Mouse (Mus musculus) T-cell, adult 2 months (primary cell): Measurements from ENCODE around the gene Ldhb.
A peak's percentile ranks its signal among the peaks of the same experiment; 100 is the strongest.
"Not testable (repeated sequence)": the region's sequence is repeated elsewhere in the genome, so short reads cannot be mapped to it uniquely, and the experiment has no call there.

Experiments
- DNase-seq: peaks from one replicate; pipeline ENCODE4 v3.0.0; 2022; ENCODE audit warnings: low spot score

Ldhb gene

GRCm38 (mm10) chr6:142512902-142513301, 5.1 kb upstream of the Ldhb start:
- DNase-seq = no peak

- DNase-seq = no peak
These were observed 3.9 kb upstream of the Ldhb start for GRCm38 (mm10) chr6:142511516-142512135.

- DNase-seq = no peak
These were observed 906 bp upstream of the Ldhb start for GRCm38 (mm10) chr6:142508663-142509062.

- DNase-seq = no peak
These were observed 548 bp downstream of the Ldhb start for GRCm38 (mm10) chr6:142507033-142507784.

GRCm38 (mm10) chr6:142506338-142507032, 1.3 kb downstream of the Ldhb start:
- no peak for DNase-seq

GRCm38 (mm10) chr6:142503601-142504000, 4.2 kb downstream of the Ldhb start:
- no peak for DNase-seq

- DNase-seq = no peak
These were observed 5.1 kb downstream of the Ldhb start for GRCm38 (mm10) chr6:142502519-142503125.

GRCm38 (mm10) chr6:142490114-142490513, 17.6 kb downstream of the Ldhb start:
- DNase-seq = not testable (repeated sequence)

GRCm38 (mm10) chr6:142487638-142488037, 20.1 kb downstream of the Ldhb start:
- DNase-seq = no peak

GRCm38 (mm10) chr6:142485478-142486123, 22.2 kb downstream of the Ldhb start:
- no peak for DNase-seq

- no peak for DNase-seq
These were observed 30.5 kb downstream of the Ldhb start for GRCm38 (mm10) chr6:142477239-142477638.

- DNase-seq = no peak
These were observed 35.0 kb downstream of the Ldhb start, which contains the start of gene Gys2 for GRCm38 (mm10) chr6:142472801-142473203. Gys2 (minus strand) TSS chr6:142473109.

GRCm38 (mm10) chr6:142471141-142471540, 36.6 kb downstream of the Ldhb start:
- DNase-seq = no peak

- no peak for DNase-seq
These were observed 38.2 kb downstream of the Ldhb start for GRCm38 (mm10) chr6:142469602-142470001.

GRCm38 (mm10) chr6:142462194-142462593, 45.6 kb downstream of the Ldhb start:
- DNase-seq = no peak

- no peak for DNase-seq
These were observed 48.6 kb downstream of the Ldhb start for GRCm38 (mm10) chr6:142459017-142459678.

GRCm38 (mm10) chr6:142458010-142458409, 49.7 kb downstream of the Ldhb start:
- DNase-seq = no peak

GRCm38 (mm10) chr6:142455314-142455996, 52.3 kb downstream of the Ldhb start:
- DNase-seq = no peak

- peak; percentile 27 for DNase-seq
These were observed 54.4 kb downstream of the Ldhb start for GRCm38 (mm10) chr6:142453311-142453710.

- no peak for DNase-seq
These were observed 56.4 kb downstream of the Ldhb start for GRCm38 (mm10) chr6:142451381-142451780.
